Mouse (Mus musculus) cerebellum, adult 9-10 months (tissue): ENCODE measurements around the gene Bub1.
A peak's percentile ranks its signal among the peaks of the same experiment; 100 is the strongest.

Experiments used
- DNase-seq: peaks from one replicate; pipeline ENCODE4 v3.0.0; 2022

Bub1 gene

DNA sequence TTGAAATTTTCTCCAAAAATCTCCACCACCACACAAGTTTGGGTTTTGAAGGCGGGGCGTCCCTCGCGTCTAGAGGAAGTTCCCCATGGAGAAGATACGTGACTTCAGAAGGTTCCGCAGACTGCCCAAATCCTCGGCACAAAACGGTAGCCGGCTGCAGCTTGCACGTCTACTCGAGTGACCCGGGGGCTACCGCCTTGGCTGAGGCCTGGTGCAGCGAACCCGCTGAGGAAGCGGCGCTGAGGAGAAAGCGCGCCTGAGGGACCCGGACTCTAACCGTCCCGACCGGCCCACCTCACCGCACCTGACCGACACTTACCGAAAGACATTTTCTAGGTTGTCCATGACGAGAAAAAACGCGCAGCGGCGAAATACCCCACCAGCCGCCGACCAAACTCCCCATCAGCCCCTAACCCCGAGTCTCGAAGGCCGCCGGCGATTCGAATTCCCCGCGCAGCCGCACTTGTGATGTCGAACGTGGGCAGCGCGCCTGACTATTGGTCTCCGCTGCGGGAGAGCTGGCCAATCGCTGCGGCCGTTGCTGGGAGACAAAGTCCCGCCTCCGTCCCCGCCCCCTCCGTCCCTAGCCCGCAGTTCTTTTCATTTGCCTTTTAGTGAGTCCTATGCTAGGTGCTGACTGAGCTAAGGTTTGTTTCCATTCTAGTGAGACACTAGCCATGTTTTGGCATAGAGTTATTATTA lies at the start of gene Bub1:
TSS of gene Bub1 (minus strand) at position 465 of the 702 bp plus-strand sequence.
- DNase-seq = peak; percentile 89

DNA sequence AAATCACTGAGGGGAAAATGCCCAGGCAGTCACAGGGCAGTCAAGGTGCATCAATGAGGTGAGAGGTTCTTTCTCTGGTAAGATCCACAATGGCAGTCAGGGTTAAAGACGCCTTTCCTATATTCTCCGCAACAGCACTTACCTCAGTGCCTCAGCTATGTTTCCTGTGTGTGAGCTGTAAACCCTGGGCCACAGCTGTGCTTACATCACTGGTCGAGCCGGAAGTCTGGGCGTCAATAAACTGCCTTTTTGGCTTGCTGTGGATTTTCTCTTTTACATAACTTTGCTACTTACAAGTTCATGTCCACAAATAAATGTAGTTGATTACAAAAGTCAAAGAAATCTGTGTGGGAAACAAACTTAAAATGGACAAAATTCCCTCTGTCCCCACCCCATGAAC lies 49.4 kb upstream of the Bub1 start:
- no peak for DNase-seq

DNA sequence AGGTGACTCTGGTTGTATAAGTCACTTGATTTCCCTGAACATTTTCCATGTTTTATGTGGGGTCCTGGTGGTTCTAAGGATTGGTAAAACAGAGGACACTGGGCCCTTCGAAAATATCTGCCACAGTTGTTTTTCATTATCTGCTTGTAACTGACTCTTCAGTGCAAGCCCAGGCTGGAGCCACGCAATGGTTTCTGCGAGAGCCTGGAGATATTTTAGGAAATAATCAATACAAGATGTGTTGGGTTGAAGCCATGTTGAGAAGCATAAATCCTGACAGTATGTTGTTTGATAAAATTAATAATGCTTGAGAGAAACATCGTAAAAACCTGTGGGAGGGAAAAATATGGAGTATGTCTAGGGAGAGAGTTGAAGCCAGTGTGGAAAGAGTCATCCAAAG lies 32.7 kb upstream of the Bub1 start:
- no peak for DNase-seq

DNA sequence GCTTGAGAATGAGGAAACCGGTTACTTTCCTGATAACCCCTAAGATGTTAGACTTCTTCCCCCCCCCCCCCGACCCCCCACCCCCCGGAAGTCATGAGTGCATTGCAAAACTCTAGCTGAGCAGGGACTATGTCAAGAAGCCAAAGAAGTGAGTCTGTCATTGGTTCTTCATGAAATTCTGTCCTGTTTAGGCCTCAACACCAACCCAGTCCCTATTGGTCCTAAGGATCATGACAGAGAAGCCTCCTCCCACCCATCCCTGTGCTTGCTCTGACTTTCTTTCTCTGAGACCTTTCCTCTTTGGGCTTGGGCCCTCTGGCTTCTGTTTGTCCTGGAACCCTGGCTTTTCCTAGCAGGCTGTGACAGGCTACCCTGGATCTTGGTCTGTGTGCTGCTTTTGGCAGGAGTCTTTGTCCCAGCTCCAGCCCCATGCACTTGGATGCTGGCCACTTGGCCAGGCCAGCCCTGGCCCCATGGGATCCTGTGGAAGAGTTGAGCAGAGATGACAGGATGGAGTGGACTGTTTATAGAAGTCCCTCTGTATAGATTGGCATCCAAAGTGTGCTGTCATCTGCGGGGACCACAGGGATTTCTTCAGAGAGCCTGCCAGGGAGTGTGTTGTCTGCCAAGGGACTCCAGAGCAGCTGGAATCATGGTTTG lies 22.8 kb upstream of the Bub1 start:
- peak; percentile 92 for DNase-seq

DNA sequence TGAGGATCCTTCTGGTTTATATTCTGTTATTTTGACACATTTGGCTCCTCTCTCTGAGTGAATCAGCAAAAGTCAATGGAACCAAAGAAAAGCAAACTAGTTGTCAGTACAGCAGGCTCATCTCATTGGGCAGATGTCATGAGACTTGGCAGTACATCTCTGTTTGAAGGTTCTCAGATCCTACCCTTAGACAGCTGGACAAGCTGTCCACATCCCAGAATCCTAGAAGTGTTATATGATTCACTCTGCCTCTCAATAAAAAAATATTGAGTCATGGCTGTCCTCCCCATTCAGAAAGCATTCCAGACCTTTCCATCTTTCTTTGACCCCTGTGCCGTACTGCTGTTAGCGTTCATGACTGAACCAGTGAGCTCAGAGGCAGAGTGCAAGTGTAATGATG lies 18.7 kb upstream of the Bub1 start:
- DNase-seq = no peak

DNA sequence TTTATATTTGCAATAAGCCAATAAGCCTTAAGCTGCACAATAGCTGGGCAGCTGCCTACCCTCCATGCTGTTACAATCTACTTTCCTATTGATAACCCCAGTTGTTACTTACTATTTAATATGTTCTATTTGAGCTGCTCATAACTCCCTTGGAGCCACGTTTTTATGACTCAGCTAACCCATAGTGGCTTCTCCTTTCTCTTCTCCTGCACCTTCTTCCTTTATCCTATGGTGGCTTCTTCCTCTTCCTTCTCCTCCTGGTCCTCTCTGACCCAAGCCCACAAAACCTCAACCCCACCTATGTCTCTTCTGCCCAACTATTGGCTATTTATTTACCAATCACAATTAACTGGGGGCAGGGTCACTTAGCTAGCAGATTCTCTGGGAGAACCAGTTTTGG lies 14.9 kb upstream of the Bub1 start:
- DNase-seq = no peak

DNA sequence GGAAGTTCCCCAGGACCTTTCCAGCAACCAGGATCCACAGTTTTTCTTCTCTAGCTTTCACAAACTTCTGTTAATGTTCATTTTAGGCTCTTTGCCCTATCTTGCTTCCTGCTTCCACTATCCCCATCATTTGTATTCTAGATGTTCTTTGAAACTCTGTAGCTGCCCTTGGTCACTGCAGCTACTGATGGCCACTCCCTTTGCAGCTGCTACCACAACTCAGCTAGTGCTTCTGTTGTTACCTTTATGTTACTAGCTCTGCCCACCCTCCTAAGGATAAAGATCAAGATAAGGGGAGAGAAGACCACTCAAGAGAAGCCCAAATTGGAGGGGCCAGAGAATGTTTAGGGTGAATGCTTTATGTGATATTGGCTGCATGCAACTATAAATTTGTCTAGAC lies 14.3 kb upstream of the Bub1 start:
- DNase-seq = no peak

DNA sequence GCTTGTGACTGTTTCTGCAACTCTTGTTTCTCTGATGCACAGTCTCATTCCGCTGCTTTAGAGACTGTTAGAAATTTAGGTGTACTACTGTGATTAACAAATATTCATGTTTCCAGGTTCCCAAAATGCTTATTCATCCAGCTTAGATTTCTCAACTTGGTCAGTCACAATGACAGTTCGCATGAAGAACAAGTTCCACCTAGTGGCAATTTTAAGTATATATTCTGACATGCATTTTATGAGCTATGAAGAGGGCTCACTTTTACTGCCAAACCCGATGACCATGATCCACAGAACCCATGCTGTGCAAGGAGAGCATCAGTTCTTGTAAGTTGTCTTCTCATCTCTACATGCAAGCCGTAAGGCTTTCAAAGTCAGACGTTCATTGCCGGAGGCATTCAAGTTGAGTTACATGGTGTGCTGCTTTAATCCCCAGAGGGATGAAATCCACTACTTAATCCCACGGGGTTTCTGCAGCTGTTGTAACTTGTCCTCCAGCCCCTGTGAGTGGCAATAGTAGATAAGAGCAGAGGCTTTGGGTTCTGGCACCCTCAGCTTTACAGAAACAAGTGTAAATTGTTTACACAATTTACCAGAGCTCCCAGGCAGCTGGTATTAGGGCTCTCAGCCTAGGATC lies 13.8 kb upstream of the Bub1 start:
- peak; percentile 41 for DNase-seq

DNA sequence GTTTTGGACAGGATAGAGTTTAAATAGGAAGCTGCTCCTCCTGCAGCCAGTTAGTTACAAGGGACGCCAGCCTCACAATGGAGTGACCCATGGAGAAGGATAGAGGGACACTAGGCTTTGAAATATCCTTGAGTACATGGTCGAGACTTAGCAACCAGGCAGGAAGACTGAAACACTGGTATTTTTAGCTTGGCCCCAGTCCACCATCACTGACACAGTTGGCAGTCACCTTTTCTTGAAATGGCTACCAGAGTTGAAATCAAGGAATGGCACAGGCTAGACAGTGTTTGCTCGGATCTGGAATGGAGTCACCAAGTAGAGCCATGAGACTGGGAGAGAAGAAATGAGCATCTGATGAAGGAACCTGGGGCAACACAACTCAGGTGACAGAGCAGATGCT lies 10.8 kb upstream of the Bub1 start:
- no peak for DNase-seq

DNA sequence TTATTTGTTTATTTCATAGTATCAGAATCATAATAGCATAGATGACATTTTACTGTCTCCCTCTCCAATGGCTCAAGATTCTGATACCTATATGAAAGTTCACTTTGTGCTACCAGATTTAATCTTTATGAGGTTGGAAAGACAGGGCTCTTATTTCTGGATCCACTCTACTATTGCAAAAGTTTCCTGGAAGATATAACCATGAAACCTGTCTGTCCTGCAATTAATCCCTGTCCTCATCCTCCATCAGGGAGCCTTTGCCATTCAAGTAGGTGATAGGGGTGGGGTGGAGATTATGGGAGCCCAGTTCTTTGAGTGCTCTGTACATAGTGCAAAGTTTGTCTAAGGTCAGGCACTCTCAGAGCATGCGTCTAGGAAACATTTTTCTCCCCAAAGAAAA lies 9.7 kb upstream of the Bub1 start:
- no peak for DNase-seq

DNA sequence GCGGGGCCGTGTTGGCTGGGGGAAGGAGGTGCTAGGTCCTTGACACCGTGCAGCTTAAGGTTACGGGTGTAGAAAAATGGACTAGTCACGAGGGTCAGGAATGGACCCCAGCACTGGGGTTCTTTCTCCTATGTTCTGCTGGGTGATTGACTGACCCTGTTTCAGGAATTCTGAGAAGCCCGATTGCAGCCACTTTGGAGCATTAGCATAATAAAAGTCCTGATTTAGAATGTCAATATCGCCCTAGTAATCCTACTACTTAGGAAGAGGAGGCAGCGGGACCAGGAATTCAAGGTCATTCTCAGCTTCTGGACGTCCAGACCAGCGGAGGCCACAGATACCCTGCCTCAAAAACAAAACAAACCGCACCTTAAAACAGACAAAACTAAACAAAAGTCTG lies 7.8 kb upstream of the Bub1 start:
- DNase-seq = no peak

DNA sequence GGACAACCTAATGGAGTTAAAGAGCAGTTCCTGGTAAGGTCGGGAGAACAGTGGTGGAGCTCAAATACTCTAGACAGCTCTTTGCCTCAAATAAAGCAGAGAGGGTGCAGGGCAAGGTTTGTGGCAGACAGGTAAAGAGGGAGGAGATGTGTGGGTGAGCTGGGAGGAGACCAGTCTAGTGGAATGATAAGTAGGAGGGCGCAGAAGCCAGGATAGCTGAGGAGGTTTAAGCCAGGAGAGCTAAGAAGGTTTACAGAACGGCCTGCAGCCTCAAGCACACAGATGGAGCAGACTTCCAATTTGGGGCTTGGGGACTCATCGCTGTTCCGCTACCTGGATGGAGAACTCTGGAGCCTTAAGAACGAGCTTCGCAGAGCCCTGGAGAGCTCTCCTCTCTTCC lies 6.9 kb upstream of the Bub1 start, which contains the start of gene Acoxl:
TSS of gene Acoxl (plus strand) at position 301 of the 400 bp plus-strand sequence.
- DNase-seq = no peak

DNA sequence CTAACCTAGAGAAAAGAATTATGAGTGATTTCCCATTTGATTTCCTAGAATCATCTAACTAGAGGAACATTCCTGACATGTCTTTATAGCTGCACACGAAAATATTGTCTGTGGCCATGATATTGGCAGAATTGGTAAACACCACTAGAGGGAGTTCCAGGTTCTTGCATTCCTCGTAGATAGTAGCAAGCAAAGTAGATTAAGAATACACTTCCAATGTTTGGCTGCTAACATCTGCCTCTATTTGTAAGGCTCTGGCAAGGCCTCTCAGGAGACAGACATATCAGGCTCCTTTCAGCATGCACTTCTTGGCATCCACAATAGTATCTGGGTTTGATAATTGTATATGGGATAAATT lies 1.1 kb upstream of the Bub1 start:
- peak; percentile 24 for DNase-seq

DNA sequence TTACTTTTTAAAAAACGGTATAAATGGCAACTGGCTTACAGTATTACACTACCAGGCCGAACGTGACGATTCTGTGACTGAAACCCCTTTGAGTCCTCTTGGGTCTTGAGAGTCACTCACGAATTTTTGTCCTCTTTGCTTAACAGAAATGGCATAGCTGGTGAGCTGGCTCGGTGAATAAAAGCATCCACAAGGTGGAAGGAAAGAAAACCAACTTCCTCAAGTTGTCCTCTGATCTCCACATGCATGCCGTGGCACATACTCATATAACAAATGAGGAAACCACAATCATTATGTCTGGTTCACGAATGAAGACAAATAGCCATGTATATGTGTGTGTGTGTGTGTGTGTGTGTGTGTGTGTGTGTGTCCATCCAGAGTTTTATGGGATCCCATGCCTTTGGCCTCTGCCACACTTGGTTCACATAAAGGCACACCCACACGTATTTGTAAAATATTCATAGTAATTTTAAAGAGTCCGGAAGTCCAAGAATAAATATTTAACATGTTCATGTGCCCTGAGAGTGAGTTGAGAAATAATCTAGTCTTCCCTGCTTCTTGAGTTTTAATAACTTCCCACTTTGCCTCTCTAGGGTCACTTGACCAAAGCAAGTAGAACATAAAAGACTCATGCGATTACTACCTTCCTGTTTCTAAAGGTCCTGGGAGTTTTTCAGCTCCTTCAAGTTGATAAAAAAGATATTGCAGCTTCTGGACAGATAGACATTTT lies 603 bp upstream of the Bub1 start:
- DNase-seq = no peak

DNA sequence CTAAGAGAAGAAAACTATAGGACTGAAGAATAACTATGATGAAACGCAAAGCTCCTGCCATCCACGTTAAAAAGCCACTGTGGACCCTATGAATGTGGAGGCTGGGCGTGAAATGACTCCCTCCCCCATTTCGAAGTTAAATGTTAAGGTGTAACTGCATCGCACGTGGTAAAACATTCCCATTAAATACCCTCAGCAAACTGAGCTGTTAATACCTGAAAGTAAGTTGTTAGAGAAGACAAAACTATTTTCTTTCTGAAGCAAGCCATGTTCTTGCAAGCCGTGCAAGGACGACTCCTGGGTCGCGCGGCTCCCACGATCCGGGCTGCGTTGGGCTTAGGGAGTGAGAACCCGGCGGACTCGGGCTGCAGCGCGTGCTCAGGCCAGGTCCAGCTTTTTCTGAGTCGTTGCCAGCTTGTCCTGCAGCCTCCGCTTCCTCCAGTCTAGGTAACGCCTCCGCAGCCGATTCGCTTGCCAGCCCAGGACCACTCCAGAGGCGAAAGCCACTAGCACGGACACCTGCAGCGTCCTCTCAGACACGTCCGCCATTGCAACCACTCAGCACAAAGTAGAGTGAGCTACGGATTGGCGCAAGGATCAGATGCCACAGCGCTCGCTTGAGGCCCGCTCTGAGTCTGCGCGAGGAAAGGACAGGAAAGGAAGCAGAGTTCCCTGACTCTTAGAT lies 39.6 kb downstream of the Bub1 start, which contains the start of gene Mtln:
TSS of gene Mtln (minus strand) at position 570 of the 685 bp plus-strand sequence.
- DNase-seq = peak; percentile 89

DNA sequence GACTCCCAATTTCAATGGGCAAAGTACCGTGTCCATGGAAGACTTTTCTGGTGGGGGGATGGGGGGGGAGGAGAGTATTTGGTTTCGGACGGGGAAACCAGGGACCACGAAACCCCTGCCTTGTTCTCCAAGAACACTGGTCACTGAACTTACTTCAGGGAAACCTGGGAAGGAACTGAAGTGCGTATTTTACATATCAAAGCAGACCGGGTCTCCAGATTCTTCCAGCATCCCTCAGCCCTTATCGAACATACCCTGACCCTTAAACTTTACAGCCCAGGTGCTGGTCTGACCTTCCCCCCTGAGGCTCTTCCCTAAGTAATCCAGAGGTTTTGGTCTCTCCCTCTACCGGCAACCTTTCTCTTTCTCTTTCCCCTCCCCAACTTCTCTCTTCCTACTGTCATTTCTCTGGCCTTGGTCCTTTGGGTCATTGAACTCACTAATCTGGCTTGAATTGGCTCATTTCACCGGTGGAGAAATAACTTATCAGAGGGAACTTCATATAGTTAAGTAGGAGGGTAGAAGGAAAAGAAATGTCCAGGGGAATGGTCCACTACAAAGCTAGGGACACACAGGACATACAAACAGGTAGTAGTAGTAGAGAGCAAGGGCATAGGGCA lies 41.9 kb downstream of the Bub1 start:
- peak; percentile 9 for DNase-seq

DNA sequence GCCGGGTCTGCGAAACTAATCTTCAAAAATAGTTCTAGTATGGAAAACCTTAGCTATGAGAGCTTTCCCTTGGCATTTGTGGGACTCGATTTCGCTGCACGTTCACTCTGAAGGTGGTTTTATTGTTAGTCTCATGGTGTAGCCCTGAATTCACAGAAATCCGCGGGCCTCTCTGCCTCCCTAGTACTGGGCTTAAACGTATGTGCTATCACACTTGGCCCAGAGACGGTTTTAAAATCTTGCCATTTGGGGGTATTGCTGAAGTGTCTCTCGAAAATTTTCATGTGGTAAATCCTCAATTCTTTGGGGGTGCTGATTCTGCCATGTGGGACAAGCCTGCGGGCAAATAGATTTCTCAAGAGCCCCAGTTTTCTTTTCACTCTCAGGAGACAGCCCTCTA lies 42.5 kb downstream of the Bub1 start:
- DNase-seq = peak; percentile 21

DNA sequence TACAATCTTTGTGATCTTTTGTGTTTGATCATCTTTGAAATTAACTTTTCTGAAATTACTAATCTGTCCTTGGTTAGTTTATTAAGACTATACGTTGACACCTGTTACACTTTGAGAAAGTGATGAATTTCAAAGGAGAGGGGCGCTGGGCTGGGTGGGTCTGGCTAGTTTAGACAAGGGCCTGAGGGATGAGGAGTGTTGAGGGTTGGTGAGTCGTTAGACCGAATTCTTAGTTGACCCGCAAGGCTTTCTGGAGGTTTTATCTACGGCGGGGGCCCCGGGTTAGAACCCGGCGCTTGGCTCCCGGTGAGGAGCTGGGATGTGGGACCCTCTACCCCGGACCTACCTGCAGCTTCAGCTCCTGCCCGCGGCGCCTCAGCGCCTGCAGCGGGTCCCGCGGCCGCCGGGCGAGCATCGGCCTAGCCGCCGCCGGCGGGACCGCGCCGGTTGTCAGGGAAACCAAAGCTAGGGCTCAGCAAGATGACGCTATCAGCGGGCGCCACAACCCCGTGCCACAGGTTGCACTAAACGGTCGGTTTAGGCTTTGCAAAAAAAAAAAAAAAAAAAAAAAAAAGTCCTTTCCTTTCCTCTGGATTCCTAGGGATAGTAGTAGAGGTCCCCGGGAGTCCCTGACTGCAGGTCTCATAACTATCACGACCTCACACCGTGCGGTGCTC lies 43.1 kb downstream of the Bub1 start, which contains the start of gene Nphp1:
TSS of gene Nphp1 (minus strand) at position 458 of the 677 bp plus-strand sequence.
- peak; percentile 67 for DNase-seq

DNA sequence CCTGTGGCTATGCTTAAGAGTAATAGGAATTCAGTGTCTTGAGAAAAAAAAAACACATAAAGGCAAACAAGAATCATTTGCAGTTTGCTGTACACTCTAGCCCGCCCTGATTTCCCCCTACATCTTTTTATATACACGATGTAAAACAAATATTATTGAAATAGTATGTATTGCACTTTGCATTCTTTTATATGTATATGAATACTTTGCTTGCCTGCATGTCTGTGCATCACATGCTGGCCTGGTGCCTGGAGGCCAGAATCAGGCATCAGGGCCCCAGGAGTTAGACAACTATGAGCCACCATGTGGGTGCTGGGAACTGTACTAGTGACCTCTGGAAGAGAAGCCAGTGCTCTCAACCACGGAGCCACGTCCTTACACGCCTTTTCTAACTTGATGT lies 44.4 kb downstream of the Bub1 start:
- peak; percentile 8 for DNase-seq

DNA sequence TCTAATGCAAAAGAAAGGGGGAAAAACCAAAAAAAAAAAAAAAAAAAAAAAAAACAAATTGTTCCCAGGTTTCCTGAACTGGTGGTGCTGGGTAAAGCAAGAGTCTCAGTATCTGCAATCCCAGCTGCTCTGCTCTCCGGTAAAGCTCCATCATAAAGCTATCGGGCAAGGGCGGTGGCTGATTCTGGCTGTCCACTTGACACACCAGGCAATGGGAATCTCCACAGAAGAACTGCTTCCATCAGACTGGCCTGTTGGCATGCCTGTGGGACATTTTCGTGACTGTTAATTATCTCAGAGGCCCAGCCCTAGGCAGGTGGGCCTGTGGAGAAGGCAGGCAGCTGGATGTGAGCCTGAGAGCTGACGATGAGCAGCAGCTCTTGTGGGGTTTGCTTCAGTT lies 53.2 kb downstream of the Bub1 start:
- no peak for DNase-seq

DNA sequence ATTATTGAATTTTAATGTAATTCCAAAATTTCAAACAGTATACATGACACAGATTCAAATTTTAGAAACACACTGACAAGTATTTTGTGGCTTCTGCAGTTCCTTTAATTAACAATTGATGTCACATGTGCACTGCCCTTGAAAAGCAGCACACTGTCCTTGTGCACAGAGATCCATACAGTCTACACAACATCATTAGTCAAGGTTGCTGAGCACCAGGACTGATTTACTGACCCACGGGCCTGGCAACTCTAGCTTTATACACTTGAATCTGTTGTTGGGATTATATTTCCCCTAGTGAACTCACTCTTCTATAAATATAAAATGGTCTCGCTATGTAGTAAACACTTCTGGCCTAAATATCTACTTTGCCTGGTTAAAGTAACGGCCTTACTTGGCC lies 56.7 kb downstream of the Bub1 start:
- no peak for DNase-seq

DNA sequence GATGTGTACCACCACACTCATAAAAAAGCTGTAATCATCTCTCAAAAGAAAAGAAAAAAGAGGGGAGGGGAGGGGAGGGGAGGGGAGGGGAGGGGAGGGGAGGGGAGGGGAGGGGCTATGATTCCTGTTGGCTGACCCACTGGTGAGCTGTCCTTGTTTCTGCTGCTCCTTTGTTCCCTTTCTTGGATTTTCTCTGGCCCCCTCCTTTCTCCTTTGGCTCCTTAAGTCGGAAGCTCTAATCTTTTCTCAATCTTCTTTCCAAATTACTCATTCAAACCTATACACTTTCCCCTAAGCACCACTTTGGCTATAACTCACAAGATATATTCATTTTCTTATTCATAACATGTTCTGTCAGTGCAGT lies 57.1 kb downstream of the Bub1 start:
- DNase-seq = no peak
